Mouse (Mus musculus) heart, postnatal 0 days (tissue): ENCODE results near the gene Rhox3f.
"Not testable (repeated sequence)": the region's sequence is repeated elsewhere in the genome, so short reads cannot be mapped to it uniquely, and the experiment has no call there.

ENCODE experiments used
- CTCF ChIP-seq: IDR thresholded peaks from 2 replicates; pipeline ENCODE4 v1.5.1; 2016; ENCODE audit warnings: antibody characterized with exemption, control low read depth, low read depth
- EP300 ChIP-seq: IDR thresholded peaks from 2 replicates; pipeline ENCODE4 v1.6.1; 2016; ENCODE audit warnings: antibody characterized with exemption, low read depth

GRCm38 (mm10) chrX:37571105-37571504, 9.7 kb upstream of the Rhox3f start, which contains the start of gene Rhox2f:
- not testable (repeated sequence) for TF ChIP-seq CTCF, EP300
